8 mouse cellular contexts compared by ENCODE assay signal in the genomic region with DNA sequence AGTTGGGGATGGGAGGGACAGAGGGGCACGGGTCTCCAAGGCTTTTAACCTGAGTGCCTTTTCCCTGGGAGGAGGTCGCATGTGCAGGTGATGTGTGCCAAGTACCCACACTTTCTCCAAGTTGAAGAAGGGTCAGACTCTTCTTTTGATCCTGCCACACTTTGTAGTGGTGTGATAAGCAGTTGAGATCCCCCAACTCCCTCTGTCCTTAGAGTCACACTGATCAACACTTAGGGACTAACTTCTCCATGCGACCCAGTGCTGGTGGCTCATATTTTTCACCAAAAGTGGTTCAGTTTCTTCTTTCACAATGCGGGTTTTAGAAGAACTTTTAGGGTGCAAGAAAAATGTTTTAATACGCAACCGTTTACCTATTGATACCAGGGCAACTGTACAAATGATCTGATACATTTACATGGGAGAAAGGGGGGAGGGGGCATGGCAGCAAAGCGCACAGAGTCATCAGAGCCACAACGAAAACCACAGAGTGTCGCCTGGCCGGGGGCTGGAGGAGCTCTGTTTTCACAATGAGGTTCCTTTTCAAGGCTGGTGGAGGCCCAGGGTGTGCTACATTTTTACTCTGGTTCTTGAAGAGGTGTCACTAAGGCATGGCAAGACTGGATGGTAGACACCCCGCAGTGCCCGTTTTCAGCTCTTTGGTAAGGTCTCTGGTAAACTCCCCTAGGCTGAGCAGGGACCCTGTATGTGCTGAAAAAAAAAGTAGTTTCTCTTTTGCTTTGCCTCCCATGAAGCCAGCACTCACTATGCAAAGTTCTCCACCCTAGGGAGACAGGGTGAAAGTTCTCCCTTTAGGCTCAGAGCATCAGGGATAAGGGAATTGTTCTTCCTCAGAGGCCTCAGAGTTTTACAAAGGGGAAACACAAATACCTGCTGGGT. TPM values are rescaled to one million over a fixed set of nuclear protein-coding genes. Genes with fewer than 3 reads are reported as not detected.
A peak's percentile ranks its signal among the peaks of the same experiment; 100 is the strongest.
DNase-seq lines count a peak whose midpoint lies in the region; ATAC-seq and TF ChIP-seq lines count a peak whose summit lies in the region.

No protein-coding gene starts in this region.

- H3K4me3 ChIP-seq in left cerebral cortex, adult 2 months = peak overlapping the region; percentile 48
- H3K4me3 ChIP-seq in forebrain, embryonic 15.5 days = peak overlapping the region; percentile 16; the same call in 1 of the 2 replicates
- peak overlapping the region; percentile 42 for H3K4me3 ChIP-seq in limb, embryonic 15.5 days

- no peak for ATAC-seq in forebrain, embryonic 15.5 days (replicated peaks)
- no peak for ATAC-seq in limb, embryonic 15.5 days (ENCODE audit: insufficient number of reproducible peaks, low FRiP score, low TSS enrichment, low read depth)

- TF ChIP-seq CTCF in left cerebral cortex, adult 2 months (IDR thresholded peaks at IDR 0.05) = no peak

- peaks cover 45% of the 10 kb centered on the region; the same call in 1 of the 2 replicates for H3K27me3 ChIP-seq in forebrain, embryonic 15.5 days
- H3K27me3 ChIP-seq in limb, embryonic 15.5 days = peaks cover 20% of the 10 kb centered on the region; the same call in 1 of the 2 replicates

- no peak for DNase-seq in left cerebral cortex, adult 2 months (ENCODE audit: extremely low spot score in 1 of 2, low spot score in 2 of 2)
- DNase-seq in left cerebral cortex, postnatal 36 days (ENCODE audit: low spot score in 2 of 2) = no peak
- peak; percentile 6 to 13 for DNase-seq in natural killer cell, adult 2 months (ENCODE audit: low spot score in 2 of 2)
- DNase-seq in left cerebral cortex, postnatal 14 days (ENCODE audit: low spot score in 2 of 2) = no peak
- DNase-seq in gastrocnemius, postnatal 25 days = no peak
- no peak for DNase-seq in left cerebral cortex, adult 9 months (ENCODE audit: low spot score in 2 of 2)

- no peak overlapping the region for H3K9ac ChIP-seq in forebrain, embryonic 15.5 days (replicated peaks)
- peak overlapping the region; percentile 17; the same call in 1 of the 2 replicates for H3K9ac ChIP-seq in limb, embryonic 15.5 days

- 40% methylated on average over 12 of the region's 12 CpGs for WGBS in forebrain, embryonic 15.5 days
- WGBS in limb, embryonic 15.5 days = 50% methylated on average over 12 of the region's 12 CpGs

- no peak overlapping the region for H3K27ac ChIP-seq in left cerebral cortex, adult 2 months
- no peak overlapping the region for H3K27ac ChIP-seq in forebrain, embryonic 15.5 days (replicated peaks)
- H3K27ac ChIP-seq in limb, embryonic 15.5 days = no peak overlapping the region

- no peaks in the 10 kb centered on the region for H3K9me3 ChIP-seq in forebrain, embryonic 15.5 days
- H3K9me3 ChIP-seq in limb, embryonic 15.5 days = no peaks in the 10 kb centered on the region

- H3K36me3 ChIP-seq in forebrain, embryonic 15.5 days = no peaks in the 10 kb centered on the region
- H3K36me3 ChIP-seq in limb, embryonic 15.5 days = no peaks in the 10 kb centered on the region

- H3K4me1 ChIP-seq in forebrain, embryonic 15.5 days = peaks cover 6% of the 10 kb centered on the region
- peaks cover 8% of the 10 kb centered on the region for H3K4me1 ChIP-seq in limb, embryonic 15.5 days

- intact Hi-C loops in left cerebral cortex, adult 2 months (cut with DNase I) = no loop called here
- intact Hi-C loops in left cerebral cortex, postnatal 36 days (cut with DNase I) = no loop called here
- intact Hi-C loops in left cerebral cortex, postnatal 14 days (cut with DNase I) = loop anchor here (1.0 kb wide), 1 partner anchor 16 kb away; no protein-coding TSS in a partner anchor

- H3K4me2 ChIP-seq in forebrain, embryonic 15.5 days (replicated peaks) = peak overlapping the region; percentile 38
- peak overlapping the region; percentile 85 for H3K4me2 ChIP-seq in limb, embryonic 15.5 days

RNA-seq across cellular contexts. Expression of gene Lrmda, which starts 0.7 kb away (rescaled TPM):
- total RNA-seq in left cerebral cortex, adult 2 months (2021) = under 1 TPM; 0.87 to 0.97 TPM
- total RNA-seq in left cerebral cortex, postnatal 36 days (2021) = under 1 TPM in 1 of 2 experiments, not detected in 1; 0.81 TPM
- polyA plus RNA-seq in forebrain, embryonic 15.5 days (2015; fragmentation: Nextera tagmentation; extraction: Ambion mirVana) = 0.15 TPM in 1 of 2 replicates, not detected in the other
- polyA plus RNA-seq in limb, embryonic 15.5 days (2015; fragmentation: Nextera tagmentation; extraction: Ambion mirVana) = 0.17 and 0.26 TPM in 2 replicates
- total RNA-seq in left cerebral cortex, postnatal 14 days (2021) = under 1 TPM; 0.66 to 0.97 TPM
- 1 to 10 TPM; 1.7 to 3.8 TPM for total RNA-seq in gastrocnemius, postnatal 25 days (2021)

RNA-seq across cellular contexts. Expression of gene Zfp503, which starts 30.8 kb away (rescaled TPM):
- 1 to 10 TPM; 2.2 to 3.3 TPM for total RNA-seq in left cerebral cortex, adult 2 months (2021)
- total RNA-seq in left cerebral cortex, postnatal 36 days (2021) = 1 to 10 TPM; 2.2 to 4.0 TPM
- 7.4 TPM in 2 replicates for polyA plus RNA-seq in forebrain, embryonic 15.5 days (2015; fragmentation: Nextera tagmentation; extraction: Ambion mirVana)
- polyA plus RNA-seq in limb, embryonic 15.5 days (2015; fragmentation: Nextera tagmentation; extraction: Ambion mirVana) = 16.1 and 21.6 TPM in 2 replicates
- total RNA-seq in left cerebral cortex, postnatal 14 days (2021) = 1 to 10 TPM; 1.7 to 3.6 TPM
- total RNA-seq in gastrocnemius, postnatal 25 days (2021) = 10 to 100 TPM in 1 of 2 experiments, 1 to 10 TPM in 1; 9.1 to 15.6 TPM

Comparison
In these comparisons a context has a peak if more than half of its experiments do, and no peak if none do; other contexts are left out.
1. DNase-seq: peak in natural killer cell, adult 2 months (2 of 2); none in left cerebral cortex, adult 2 months (0 of 2), left cerebral cortex, postnatal 36 days (0 of 2), left cerebral cortex, postnatal 14 days (0 of 2), gastrocnemius, postnatal 25 days (single experiment) and left cerebral cortex, adult 9 months (0 of 2).
2. Peak in every context shown above with its lines, with median percentiles within 50 percentile points of each other: H3K4me3 ChIP-seq.